Mouse (Mus musculus) cerebellum, adult 2 months (tissue): ENCODE data around the gene Rexo1.

Source experiments
- CTCF ChIP-seq: fragments of 200-500 bp; IDR thresholded peaks from 2 replicates; pipeline ENCODE4 v1.5.1; 2011; ENCODE audit warnings: low read depth, mild to moderate bottlenecking, control low read depth, low read length, moderate library complexity, borderline replicate concordance; ENCODE audit not compliant: insufficient read depth
- POLR2A ChIP-seq: fragments of 200-500 bp; IDR thresholded peaks from 2 replicates; pipeline ENCODE4 v1.6.1; 2011; ENCODE audit warnings: low read length, control low read depth, borderline replicate concordance; ENCODE audit not compliant: insufficient read depth

GRCm38 (mm10) chr10:80552364-80552763 is 9.0 kb downstream of the Rexo1 start:
- TF ChIP-seq CTCF (no peak), POLR2A (no peak)
